Mouse (Mus musculus): ENCODE measurements at regions not wholly inside any gene's neighbourhood (a gene's known extent, or its start where the extent isn't known, plus 50 kb on each side); places are given as distances from the start of the nearest gene placed in this dataset.
"Not testable (repeated sequence)": the region's sequence is repeated elsewhere in the genome, so short reads cannot be mapped to it uniquely, and the experiment has no call there.

DNA sequence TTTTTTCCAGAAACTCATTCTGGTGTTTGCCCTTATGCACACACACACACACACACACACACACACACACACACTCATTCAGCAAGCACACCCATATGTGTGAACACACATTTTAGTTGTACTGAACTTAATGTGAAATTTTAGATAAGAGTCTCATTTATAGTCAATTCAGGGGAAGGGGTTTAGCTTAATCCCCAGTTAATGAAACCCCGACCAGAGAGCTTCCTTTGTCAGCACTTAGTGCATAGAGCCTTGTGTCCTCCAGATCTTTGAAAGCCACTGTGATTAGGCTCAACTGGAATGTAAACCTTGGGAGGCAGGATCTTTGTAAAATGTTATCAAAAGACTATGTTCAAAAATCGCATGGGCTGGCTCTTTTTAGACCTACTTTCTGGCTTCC, 53.4 kb downstream of the Rps12 start:
- TF ChIP-seq MAX (IDR thresholded peaks at IDR 0.05) (no peak), MYOG (IDR thresholded peaks at IDR 0.05; ENCODE audit: control insufficient read depth, extremely low read depth, insufficient read length) (no peak), CTCF (IDR thresholded peaks at IDR 0.05; ENCODE audit: control insufficient read depth, insufficient read depth, insufficient read length) (no peak), MYOD1 (IDR thresholded peaks at IDR 0.05; ENCODE audit: control insufficient read depth, insufficient read length, low read depth) (no peak), FOSL1 (IDR thresholded peaks at IDR 0.05; ENCODE audit: insufficient read depth, low read length, poor library complexity, severe bottlenecking) (no peak), CEBPB (IDR thresholded peaks at IDR 0.05; ENCODE audit: low read depth) (no peak), USF1 (IDR thresholded peaks at IDR 0.05; ENCODE audit: low read depth) (no peak)
- no peak overlapping the region for H3ac ChIP-seq (ENCODE audit: control insufficient read depth, insufficient read length, low read depth)
- H3K79me2 ChIP-seq (ENCODE audit: control insufficient read depth, insufficient read depth) = no peaks in the 10 kb centered on the region
- no peak overlapping the region for H3K4me3 ChIP-seq (ENCODE audit: insufficient read depth, poor library complexity, severe bottlenecking)
- H3K36me3 ChIP-seq (ENCODE audit: control insufficient read depth, insufficient read depth) = no peaks in the 10 kb centered on the region
- no peaks in the 10 kb centered on the region for H3K27me3 ChIP-seq (ENCODE audit: control insufficient read depth, insufficient read depth, insufficient read length)
- no peaks in the 10 kb centered on the region for H3K79me3 ChIP-seq (ENCODE audit: low read depth)

DNA sequence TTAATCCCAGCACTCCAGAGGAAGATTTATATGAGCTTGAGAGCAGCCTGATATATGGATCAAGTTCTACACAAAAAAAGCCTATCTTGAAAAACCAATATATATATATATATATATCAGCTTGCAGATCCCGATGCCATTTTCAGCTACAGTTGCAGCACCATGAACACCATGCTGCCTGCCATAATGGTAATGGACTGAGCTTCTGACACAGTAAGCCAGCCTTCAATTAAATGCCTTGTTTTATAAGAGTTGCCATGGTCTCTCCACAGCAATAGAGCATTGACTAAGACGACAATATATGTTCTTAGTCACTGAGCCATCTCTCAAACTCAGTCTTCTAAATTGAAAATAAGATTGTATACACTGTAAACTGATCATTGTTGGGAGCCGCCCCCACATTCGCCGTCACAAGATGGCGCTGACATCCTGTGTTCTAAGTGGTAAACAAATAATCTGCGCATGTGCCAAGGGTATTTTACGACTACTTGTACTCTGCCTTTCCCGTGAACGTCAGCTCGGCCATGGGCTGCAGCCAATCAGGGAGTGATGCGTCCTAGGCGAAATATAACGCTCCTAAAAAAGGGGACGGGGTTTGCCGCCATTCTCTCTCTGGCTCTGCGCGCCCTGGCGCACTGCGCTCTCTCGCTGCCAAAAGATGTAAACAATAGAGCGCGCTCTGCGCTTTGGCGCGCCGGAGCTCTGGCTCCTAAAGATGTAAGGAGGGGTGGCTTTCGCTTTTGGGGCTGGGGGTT, 60.9 kb downstream of the Rps12 start:
- not testable (repeated sequence) for H3K4me3 ChIP-seq (ENCODE audit: insufficient read depth, poor library complexity, severe bottlenecking); H3K36me3 ChIP-seq (ENCODE audit: control insufficient read depth, insufficient read depth); H3K79me2 ChIP-seq (ENCODE audit: control insufficient read depth, insufficient read depth); H3ac ChIP-seq (ENCODE audit: control insufficient read depth, insufficient read length, low read depth); H3K27me3 ChIP-seq (ENCODE audit: control insufficient read depth, insufficient read depth, insufficient read length); H3K79me3 ChIP-seq (ENCODE audit: low read depth)

DNA sequence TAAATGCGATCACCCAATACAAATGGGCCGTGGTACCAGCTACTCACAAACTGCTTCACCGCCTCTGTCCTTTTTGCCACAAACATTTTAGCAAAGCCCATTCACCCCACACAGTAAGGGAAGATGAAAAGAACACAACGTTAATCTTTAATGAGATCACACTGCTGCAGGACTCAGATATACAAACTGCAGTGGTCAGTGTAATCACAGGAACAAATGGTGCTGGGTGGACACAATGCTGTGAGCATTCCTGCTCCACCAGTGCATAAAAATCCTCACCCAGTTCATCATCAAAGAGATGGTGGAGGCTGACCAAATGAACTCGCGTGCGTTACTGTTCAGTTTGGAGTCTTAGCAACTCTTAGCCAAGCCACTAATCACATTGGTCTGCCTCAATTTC, 69.0 kb downstream of the Rps12 start:
- H3K36me3 ChIP-seq (ENCODE audit: control insufficient read depth, insufficient read depth) = no peaks in the 10 kb centered on the region
- TF ChIP-seq FOSL1 (IDR thresholded peaks at IDR 0.05; ENCODE audit: insufficient read depth, low read length, poor library complexity, severe bottlenecking) (no peak), CTCF (IDR thresholded peaks at IDR 0.05; ENCODE audit: control insufficient read depth, insufficient read depth, insufficient read length) (no peak), USF1 (IDR thresholded peaks at IDR 0.05; ENCODE audit: low read depth) (no peak), MAX (IDR thresholded peaks at IDR 0.05) (no peak), CEBPB (IDR thresholded peaks at IDR 0.05; ENCODE audit: low read depth) (no peak), MYOD1 (IDR thresholded peaks at IDR 0.05; ENCODE audit: control insufficient read depth, insufficient read length, low read depth) (no peak), MYOG (IDR thresholded peaks at IDR 0.05; ENCODE audit: control insufficient read depth, extremely low read depth, insufficient read length) (no peak)
- no peaks in the 10 kb centered on the region for H3K27me3 ChIP-seq (ENCODE audit: control insufficient read depth, insufficient read depth, insufficient read length)
- no peaks in the 10 kb centered on the region for H3K79me3 ChIP-seq (ENCODE audit: low read depth)
- H3K79me2 ChIP-seq (ENCODE audit: control insufficient read depth, insufficient read depth) = no peaks in the 10 kb centered on the region
- no peak overlapping the region for H3ac ChIP-seq (ENCODE audit: control insufficient read depth, insufficient read length, low read depth)
- no peak overlapping the region for H3K4me3 ChIP-seq (ENCODE audit: insufficient read depth, poor library complexity, severe bottlenecking)

DNA sequence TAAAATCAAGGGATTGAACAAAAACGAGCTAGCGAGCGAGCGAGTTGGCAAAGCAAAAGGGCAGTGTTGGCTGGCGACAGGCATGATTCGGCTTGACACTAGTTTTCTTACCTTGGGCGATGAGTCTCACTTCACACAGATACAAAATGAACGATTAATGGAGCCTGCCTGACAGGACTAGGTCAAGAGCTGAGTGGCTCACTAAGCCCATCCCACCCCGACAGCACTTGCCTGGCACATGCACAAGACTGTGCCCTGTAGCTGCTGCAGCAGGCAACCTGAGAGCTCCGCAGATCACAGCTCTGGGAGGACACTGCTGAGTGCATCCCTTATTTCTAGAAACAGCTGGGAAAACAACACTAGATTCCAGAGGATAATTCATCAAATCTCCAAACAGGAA, 71.6 kb downstream of the Rps12 start:
- no peak for TF ChIP-seq MAX (IDR thresholded peaks at IDR 0.05)
- H3K79me3 ChIP-seq (ENCODE audit: low read depth) = no peaks in the 10 kb centered on the region
- no peak overlapping the region for H3K4me3 ChIP-seq (ENCODE audit: insufficient read depth, poor library complexity, severe bottlenecking)
- no peaks in the 10 kb centered on the region for H3K27me3 ChIP-seq (ENCODE audit: control insufficient read depth, insufficient read depth, insufficient read length)
- H3ac ChIP-seq (ENCODE audit: control insufficient read depth, insufficient read length, low read depth) = no peak overlapping the region
- no peaks in the 10 kb centered on the region for H3K36me3 ChIP-seq (ENCODE audit: control insufficient read depth, insufficient read depth)
- no peaks in the 10 kb centered on the region for H3K79me2 ChIP-seq (ENCODE audit: control insufficient read depth, insufficient read depth)

DNA sequence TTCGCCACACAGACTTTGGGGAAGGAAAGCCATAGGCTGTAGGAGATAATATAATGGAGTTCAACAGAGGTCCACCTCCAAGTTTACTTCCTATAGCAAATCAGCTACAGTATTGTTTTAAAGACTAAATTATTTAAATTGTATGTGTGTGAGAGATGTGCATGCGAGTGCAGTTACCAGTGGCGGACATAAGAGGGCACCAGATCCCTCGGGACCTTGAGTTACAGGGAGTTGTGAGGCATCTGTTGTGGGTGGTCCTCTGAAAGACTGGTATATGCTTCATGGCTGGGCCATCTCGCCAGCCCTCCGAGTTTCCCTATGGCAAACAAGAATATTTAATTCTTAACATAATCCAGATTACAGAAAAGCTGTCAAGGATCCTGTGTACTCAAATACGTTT, 72.0 kb downstream of the Rps12 start:
- H3K79me3 ChIP-seq (ENCODE audit: low read depth) = no peaks in the 10 kb centered on the region
- no peaks in the 10 kb centered on the region for H3K36me3 ChIP-seq (ENCODE audit: control insufficient read depth, insufficient read depth)
- no peak overlapping the region for H3K4me3 ChIP-seq (ENCODE audit: insufficient read depth, poor library complexity, severe bottlenecking)
- no peaks in the 10 kb centered on the region for H3K79me2 ChIP-seq (ENCODE audit: control insufficient read depth, insufficient read depth)
- no peak overlapping the region for H3ac ChIP-seq (ENCODE audit: control insufficient read depth, insufficient read length, low read depth)
- no peak for TF ChIP-seq FOSL1 (IDR thresholded peaks at IDR 0.05; ENCODE audit: insufficient read depth, low read length, poor library complexity, severe bottlenecking)
- TF ChIP-seq MAX (IDR thresholded peaks at IDR 0.05) = no peak
- no peak for TF ChIP-seq USF1 (IDR thresholded peaks at IDR 0.05; ENCODE audit: low read depth)
- no peak for TF ChIP-seq CTCF (IDR thresholded peaks at IDR 0.05; ENCODE audit: control insufficient read depth, insufficient read depth, insufficient read length)
- TF ChIP-seq MYOD1 (IDR thresholded peaks at IDR 0.05; ENCODE audit: control insufficient read depth, insufficient read length, low read depth) = no peak
- no peak for TF ChIP-seq MYOG (IDR thresholded peaks at IDR 0.05; ENCODE audit: control insufficient read depth, extremely low read depth, insufficient read length)
- TF ChIP-seq CEBPB (IDR thresholded peaks at IDR 0.05; ENCODE audit: low read depth) = no peak
- no peaks in the 10 kb centered on the region for H3K27me3 ChIP-seq (ENCODE audit: control insufficient read depth, insufficient read depth, insufficient read length)

DNA sequence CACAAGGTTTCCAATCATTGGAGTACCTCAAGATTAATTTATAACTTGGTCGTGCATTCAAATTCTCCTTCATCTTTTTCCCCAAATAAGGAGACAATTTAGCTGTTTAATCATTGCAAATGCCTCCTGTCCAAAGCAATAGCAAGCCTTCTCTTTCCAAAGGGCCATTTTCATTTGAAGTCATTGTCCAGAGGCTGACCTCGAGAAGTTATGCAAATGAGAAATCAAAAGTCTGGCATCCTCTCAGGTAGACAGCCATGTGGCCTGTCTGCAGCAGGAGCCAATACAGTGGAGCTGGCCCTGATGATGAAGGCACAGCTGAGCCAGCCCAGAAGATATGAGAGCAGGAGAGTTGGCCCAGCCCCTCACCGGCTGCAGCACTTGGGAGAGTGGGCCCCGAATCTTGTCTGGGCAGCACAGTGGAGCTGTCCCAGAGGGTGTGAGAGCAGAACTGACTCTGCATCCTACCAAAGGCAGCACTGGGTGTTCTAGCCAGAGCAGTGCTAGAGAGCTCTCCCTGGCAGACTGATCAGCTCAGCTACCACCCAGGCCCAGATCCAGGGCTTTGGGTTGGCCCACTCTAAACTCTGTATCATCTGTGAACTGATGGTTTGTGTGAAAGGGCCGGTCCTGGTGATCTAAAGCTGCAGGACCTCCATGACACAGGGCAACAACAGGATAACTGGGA, 74.2 kb downstream of the Rps12 start:
- no peaks in the 10 kb centered on the region for H3K36me3 ChIP-seq (ENCODE audit: control insufficient read depth, insufficient read depth)
- H3ac ChIP-seq (ENCODE audit: control insufficient read depth, insufficient read length, low read depth) = no peak overlapping the region
- H3K79me2 ChIP-seq (ENCODE audit: control insufficient read depth, insufficient read depth) = no peaks in the 10 kb centered on the region
- H3K4me3 ChIP-seq (ENCODE audit: insufficient read depth, poor library complexity, severe bottlenecking) = no peak overlapping the region
- no peak for TF ChIP-seq CEBPB (IDR thresholded peaks at IDR 0.05; ENCODE audit: low read depth)
- no peak for TF ChIP-seq MYOG (IDR thresholded peaks at IDR 0.05; ENCODE audit: control insufficient read depth, extremely low read depth, insufficient read length)
- no peak for TF ChIP-seq MAX (IDR thresholded peaks at IDR 0.05)
- no peak for TF ChIP-seq USF1 (IDR thresholded peaks at IDR 0.05; ENCODE audit: low read depth)
- no peak for TF ChIP-seq FOSL1 (IDR thresholded peaks at IDR 0.05; ENCODE audit: insufficient read depth, low read length, poor library complexity, severe bottlenecking)
- no peak for TF ChIP-seq CTCF (IDR thresholded peaks at IDR 0.05; ENCODE audit: control insufficient read depth, insufficient read depth, insufficient read length)
- TF ChIP-seq MYOD1 (IDR thresholded peaks at IDR 0.05; ENCODE audit: control insufficient read depth, insufficient read length, low read depth) = no peak
- no peaks in the 10 kb centered on the region for H3K27me3 ChIP-seq (ENCODE audit: control insufficient read depth, insufficient read depth, insufficient read length)
- no peaks in the 10 kb centered on the region for H3K79me3 ChIP-seq (ENCODE audit: low read depth)

Data from C2C12 (cell line).